Mouse (Mus musculus) heart, postnatal 4 days (tissue): ENCODE measurements at regions not wholly inside any gene's neighbourhood (a gene's known extent, or its start where the extent isn't known, plus 50 kb on each side); places are given as distances from the start of the nearest gene placed in this dataset.

ENCODE experiments used
- DNase-seq: peaks from one replicate; pipeline ENCODE4 v3.0.0; 2021

DNA sequence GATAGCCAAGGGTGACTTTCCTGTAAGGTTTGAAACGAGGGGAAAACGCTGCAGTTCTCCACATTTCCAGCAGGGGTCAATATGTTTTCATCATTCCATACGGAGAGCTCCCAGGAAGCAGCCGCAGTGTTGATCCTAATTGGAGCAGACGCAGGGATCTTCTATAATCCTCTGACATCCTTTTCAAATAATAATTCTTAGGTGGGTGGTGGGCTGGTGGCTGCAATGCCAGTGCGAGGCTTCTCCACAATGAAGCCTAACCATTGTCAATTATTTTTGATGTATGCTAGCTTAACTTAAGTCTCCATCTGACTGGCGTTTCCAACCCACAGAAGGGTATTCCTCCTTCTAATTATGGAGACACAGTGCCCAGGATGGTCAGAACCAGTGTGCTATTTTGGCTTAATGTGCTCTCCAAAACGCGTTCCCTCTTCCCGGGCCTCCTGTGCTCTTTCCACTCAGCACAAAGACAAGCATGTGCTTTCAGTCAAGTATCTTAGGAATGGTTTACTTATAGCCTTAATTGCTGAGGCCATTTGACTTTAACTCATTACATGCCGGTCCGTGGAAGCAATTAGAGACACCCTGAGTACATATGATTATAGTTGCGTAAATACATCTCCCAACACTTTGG, 331.6 kb upstream of the Tet2 start:
- peak; percentile 81 for DNase-seq

- no peak for DNase-seq
Observed at GRCm38 (mm10) chr3:133877310-133877709, 332.4 kb upstream of the Tet2 start.

DNA sequence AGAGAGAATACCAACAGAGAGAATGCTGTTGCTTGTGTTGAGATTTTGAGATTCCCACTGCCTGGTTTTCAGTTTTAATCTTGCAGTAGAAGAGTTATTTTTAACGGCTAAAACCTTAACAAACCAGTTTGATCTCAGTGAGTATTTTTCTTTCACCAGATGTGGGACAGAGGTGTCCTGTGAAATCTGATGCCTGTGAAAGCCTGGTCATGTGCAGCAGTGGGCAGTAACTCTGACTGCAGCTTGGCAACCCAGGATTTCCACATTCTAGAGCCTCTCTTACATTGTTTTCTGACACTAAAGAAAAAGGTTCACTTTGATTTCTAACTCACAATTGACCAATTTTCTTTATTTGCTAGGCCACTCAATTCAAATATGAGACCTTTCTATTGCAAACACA, 335.7 kb upstream of the Tet2 start:
- no peak for DNase-seq

GRCm38 (mm10) chr3:133901931-133902330, 334.4 kb upstream of the Cxxc4 start:
- DNase-seq = no peak

GRCm38 (mm10) chr3:133922200-133922599, 314.1 kb upstream of the Cxxc4 start:
- no peak for DNase-seq

- DNase-seq = no peak
Observed at GRCm38 (mm10) chr3:133965322-133965721, 271.0 kb upstream of the Cxxc4 start.

GRCm38 (mm10) chr3:133968176-133968575, 268.1 kb upstream of the Cxxc4 start:
- no peak for DNase-seq

GRCm38 (mm10) chr3:133972774-133973173, 263.5 kb upstream of the Cxxc4 start:
- no peak for DNase-seq

DNA sequence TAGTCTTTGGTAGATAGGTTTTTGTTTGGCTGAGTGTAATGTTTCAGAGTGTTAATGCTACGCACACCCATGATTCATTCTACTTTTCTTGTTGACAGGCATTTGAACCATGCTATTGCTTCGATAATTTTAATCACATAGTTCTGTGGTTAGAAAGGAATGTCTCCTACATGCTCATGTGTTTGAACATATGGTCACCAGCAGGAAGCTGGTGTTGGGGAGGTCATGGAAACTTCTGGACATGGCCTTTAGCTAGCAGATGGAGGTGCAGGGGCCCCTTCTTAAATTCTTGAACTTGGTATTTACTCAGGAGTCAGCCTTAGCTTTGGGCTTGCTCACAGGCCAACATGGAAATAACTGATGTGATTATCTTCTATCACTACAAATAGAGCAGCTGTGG, 248.6 kb upstream of the Cxxc4 start:
- no peak for DNase-seq

DNA sequence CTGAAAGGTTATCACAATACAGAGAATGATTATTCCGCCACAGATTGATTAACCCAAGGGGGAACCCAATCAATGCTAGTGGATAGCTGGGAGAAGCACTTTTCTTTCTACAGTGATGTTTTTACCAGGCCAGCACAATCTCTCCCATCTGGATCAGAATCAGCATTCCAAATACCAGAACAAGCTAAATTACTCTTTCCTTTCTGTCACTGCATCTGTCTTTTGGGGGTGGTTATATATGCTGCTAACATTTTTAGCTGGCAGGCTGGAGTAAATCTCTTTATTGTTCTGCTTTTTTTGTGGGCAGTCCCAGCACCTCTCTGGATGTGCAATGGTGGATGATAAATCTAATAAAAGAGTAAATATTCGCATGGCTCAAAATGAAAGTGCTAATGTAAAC, 242.3 kb upstream of the Cxxc4 start:
- no peak for DNase-seq

DNA sequence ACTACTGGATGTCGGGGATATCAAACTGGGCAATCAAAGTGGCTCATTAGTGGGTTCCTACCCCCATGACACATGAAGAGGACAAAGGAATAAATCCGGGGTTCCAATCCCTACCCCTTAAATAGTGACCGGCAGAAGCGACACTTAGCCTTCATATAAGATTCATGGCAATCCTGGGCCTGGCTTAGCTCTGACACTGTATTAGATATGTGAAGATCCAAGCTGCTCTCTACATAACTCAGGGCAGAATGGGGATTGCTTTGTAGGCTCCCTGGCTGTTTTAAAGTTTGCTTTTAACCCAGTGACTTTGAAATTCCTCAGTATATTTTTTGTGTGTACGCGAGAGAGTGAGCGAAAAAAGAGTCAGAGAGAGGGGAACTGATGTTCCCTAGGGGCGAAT, 236.3 kb upstream of the Cxxc4 start:
- no peak for DNase-seq

GRCm38 (mm10) chr3:134000595-134000994, 235.7 kb upstream of the Cxxc4 start:
- no peak for DNase-seq

DNA sequence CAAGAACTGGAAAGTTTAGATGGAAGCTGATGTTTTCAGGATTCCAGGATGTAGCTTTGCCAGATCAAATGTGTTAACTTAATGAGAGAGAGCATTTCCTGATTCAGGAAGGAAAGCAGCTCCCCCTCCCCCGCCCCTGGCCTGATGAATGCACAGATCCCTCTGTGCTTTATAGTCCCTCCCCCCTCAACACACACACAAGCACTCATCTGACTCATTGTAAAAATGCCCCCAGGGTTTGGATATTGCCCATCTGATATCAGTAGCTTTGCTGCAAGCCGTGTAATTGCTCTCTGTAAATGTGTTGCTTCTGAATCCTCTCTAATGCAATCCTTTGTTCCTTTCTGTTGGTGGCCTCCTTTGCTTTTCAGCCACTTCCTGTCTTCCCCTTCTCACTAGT, 221.5 kb upstream of the Cxxc4 start:
- DNase-seq = no peak

DNA sequence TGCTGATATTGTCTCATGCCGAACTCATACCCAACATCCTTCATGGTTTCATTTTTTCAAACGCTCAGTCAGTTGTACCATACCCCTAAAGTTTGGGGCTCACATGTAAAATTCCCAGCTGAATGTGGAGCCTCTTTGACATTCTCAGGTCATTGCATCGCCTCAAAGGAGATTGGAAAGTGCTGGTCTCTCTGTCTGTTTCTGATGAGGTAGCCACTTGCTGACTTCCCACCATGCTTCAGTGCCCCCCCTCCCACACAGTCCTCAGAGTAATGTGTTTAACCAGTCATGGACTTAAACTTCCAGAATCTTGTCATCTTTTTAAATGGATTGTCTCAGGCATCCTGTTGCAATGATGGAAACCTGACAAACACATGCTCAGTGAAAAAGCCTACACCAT, 220.9 kb upstream of the Cxxc4 start:
- no peak for DNase-seq

DNA sequence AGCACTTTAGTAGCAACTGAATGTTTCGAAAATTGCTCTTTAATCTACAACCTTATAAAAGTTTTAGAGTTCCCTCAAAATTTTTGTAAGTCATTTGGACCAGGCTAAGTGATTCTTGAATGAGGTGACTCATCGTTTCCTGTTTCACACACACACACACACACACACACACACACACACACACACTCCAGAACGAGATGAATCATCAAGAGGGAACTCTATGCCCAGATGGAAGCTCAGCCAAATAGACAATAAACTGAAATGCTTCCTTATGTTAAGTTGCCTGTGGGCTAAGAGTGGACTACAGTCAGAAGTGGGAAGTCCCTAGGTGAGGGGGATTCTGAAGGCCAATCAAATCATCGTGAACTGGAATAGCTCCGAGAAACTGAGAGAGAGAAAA, 202.4 kb upstream of the Cxxc4 start:
- no peak for DNase-seq

- DNase-seq = no peak
Observed at GRCm38 (mm10) chr3:134036310-134036934, 199.9 kb upstream of the Cxxc4 start.

- no peak for DNase-seq
Observed at GRCm38 (mm10) chr3:134050649-134051048, 185.6 kb upstream of the Cxxc4 start.

DNA sequence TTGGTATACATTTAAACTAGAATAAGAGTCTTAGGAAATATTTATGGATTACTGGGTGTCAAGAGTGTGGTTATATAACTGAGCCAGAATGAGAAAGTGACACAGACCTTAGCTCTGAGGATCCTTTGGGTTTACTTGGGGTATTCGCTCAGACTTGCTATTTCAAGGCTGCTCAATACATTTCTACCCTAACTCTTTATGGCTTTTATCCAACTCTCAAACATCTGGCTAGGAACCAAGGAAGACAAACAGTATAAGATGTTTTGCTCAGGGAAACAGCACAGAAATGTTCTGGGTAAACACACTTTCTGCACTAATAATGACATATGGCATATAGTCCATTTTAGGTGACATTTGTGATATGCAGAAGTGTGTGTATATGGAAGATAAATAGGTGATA, 153.8 kb upstream of the Cxxc4 start:
- DNase-seq = no peak

DNA sequence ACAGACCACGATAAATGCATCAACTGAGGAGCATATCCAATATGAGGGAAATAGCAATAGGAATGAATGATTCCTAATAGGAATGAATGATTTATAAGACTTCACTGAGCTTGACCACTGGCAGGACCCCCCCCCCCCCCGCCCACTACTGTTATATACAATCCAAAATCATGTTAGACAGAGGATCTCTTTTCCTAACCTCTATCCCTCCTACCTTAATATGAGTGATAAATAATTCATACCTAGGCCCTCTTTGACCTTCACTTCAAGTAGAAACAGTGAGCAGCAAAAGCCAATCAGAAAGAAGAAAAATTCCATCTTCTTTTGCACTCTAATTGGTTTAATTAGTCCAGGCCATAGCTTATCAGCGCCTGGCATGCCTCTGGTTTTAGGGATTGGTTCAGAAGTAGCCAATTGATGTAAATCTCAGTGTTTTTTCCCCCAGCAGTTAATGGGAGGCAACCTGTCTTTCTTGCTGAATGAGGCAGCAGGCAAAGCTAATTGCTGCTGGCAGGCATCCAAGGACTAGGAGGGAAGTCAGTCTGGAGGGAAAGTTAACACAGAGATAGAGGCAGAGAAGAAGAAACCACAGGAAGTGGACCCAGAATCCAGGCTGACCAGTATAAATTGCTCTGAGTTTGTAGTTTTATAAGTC, 136.7 kb upstream of the Cxxc4 start:
- peak; percentile 55 for DNase-seq

DNA sequence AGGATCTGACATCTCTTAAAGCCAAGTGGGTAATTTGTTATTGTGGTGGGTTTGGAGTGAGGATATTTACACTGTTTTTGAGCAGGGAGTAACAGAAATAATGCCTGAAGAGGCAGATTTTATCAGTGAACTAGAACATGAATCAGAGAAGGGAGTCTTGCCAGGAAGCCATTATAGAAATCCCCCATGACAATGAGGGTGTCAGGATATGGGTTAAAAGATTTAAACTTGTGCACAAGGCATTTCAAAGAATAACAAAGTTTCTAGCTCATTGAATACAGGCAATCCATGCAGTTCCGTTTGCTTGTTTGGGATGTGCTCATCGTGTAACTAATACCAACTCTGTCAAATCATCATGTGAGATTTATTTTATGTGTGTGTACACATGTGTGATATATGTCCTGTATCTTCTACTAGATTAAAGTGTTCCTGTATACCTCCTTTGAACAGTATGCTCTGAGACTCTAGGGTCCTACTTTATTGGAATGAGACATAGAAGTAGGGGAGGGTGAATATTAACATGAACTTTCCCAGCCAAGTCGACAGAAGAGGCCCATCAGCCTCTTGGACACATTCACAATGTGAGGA, 134.0 kb upstream of the Cxxc4 start:
- DNase-seq = no peak

- no peak for DNase-seq
Observed at GRCm38 (mm10) chr3:134104625-134105024, 131.7 kb upstream of the Cxxc4 start.

GRCm38 (mm10) chr3:134105112-134105511, 131.2 kb upstream of the Cxxc4 start:
- no peak for DNase-seq

DNA sequence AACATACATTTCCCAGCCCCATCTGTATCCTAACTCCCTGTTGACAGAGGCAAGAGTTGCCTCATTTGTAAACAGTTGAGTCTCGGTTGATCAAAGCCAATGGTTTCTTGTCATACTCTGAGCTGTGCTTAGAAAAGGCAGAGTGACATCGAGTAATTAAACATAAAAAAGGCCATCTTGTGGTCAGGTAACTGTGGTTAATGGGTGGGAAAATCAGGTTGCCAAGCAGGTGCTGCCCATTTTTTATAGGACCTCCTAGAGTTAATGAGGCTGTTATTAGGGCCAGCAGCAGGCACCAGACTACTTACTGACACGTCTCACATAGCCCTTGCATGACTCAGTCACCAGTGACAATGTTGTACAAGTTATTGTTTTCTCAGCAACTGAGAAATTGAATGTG, 130.7 kb upstream of the Cxxc4 start:
- DNase-seq = no peak

- DNase-seq = no peak
Observed at GRCm38 (mm10) chr3:134114501-134114900, 121.8 kb upstream of the Cxxc4 start.
